Mouse (Mus musculus): ENCODE data around the gene Sart3.

Sart3 gene

DNA sequence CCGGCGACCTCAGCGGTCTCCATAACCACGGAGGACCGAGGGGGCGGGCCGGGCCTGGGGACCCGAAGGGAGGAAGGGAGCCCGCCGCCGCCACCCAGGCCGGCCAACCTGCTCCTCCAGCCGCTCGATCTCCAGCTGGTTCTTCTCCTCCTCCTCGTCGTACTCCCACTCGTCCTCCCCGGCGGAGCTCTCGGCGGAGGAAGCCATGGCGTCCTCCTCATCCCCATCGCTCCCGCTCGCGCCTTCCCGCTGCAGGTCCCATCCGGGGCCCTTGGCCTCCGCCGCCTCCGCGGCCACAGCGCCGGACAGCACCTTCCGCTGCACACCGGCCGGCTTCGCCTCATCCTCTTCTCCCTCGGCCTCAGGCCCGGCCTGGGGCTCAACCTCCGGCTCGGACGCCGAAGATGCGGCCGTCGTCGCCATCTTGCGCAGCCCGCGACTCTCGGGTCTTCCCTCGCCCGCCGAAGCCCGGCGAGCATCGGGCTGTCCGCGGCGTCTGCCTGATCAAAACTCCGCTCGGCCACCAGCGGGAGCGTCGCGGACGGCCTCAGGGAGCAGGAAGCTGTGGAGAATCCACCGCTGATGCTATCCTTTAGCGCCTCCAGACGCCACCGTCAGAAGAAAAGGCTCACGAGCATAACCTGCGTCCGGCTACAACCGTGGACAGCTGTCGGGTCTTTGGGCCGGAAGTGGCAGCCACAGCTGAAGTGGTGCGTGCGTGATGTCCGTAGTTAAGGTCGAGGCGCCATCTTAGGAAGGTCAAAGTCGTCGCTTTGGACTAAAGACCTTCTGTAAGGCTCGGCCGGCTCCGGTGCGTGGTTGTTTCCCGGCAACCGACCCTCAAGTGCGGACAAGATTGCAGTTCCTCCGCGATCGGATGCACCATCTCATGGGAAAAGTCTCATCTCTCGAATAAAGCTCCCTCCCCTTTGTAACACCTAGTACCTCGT lies 822 bp downstream of the Sart3 start:
- in situ Hi-C loops (cut with MboI, MseI), result loop anchor here (5.0 kb wide), 2 partner anchors 34 to 41 kb away; partner anchors contain the start of gene Ficd

DNA sequence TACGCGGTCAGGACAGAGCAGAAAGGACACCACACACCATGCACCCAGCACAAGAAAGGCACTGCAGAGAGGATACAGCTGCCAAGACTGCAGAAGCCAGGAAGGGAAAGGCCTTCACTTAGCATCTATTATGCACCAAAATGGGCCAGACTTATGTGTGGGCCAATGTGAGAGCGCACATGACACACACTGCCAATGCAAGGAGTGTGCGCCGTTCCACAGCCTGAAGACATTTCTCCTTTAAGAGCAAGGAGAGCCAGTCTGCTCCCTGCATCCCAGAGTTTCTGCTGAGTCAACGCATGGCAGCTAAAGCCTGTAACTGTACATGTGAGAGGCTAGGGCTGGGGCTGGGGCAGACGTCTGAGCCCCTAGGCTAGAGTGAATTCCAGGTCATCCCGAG lies 3.5 kb downstream of the Sart3 start:
- in situ Hi-C loops (cut with MboI, MseI), result no loop called here

DNA sequence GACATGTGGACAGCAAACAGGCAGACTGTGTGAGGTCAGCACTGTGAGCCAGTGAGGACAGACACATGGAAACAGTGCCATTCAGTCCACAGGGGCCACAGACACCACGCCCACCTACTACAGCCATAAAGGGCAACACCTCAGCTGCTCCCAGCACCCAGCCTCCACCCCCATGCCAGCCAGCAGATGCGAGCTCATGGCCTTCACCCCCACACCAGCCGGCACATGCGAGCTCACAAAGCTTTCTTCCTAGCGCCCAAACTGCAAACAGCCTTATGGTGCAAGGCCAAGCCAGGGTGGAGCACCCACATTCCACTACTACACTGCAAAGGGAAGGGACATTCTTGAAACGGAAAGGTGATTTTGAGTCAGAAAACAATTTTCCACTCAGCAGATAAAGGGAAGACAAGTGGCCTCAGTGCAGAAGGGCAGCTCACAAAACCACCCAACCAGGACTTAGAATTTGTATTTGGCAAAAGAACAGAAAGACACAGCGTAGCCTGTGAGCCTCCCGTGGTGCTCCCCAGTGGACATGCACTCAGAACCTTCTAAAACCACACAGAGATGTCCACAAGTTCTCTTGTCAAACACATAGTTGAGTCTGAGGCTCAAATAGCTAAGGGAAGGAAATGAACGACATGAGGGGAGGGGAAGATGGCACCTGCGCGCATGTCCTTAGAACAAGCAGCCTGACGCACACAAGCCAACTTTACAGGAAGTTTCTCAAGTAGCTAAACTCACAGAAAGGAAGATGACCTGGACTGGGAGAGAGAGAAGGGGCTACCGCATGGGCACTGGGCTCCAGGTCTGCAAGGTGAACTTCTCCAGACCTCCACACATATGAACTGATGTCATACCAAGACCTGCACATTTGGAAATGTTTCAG lies 6.4 kb downstream of the Sart3 start:
- in situ Hi-C loops (cut with MboI, MseI), result no loop called here

DNA sequence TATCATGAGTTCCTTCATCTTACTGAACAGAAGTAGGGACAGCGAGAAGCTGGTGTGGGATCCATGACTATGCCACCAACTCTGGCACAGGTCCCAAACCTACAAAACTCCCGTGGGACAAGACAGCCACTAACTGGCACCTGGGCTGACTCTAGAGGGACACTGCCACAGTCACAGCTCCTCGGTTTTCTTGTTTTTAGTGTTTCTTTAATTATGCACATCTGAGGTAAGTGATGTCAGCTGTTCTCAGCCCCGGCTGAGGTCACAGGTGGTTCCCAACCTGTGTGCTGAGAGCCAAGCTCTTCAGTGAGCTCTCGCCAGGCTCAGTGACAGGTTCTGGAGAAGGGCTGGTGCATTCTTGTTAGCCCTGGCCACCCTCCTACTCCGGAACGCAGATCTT lies 7.9 kb downstream of the Sart3 start:
- in situ Hi-C loops (cut with MboI, MseI), result no loop called here

DNA sequence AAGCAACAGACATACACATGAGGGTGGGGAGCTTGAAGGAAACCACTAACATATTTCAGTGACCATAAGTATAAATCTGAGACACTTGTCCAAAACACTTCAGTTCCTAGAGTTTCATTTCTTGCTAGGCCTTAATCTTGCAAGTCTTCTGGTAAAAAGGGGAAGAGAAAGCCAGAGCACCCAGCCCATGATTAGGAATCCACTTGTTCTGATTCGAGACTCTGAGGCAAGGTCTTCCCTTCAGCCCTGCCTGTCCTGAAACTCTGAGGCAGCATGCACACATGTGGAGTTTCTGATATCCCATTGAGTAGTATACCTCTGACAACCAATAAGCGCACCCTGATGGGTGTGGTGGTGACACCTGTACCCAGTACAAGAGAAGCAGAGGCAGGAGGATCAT lies 10.7 kb downstream of the Sart3 start:
- in situ Hi-C loops (cut with MboI, MseI), result no loop called here

DNA sequence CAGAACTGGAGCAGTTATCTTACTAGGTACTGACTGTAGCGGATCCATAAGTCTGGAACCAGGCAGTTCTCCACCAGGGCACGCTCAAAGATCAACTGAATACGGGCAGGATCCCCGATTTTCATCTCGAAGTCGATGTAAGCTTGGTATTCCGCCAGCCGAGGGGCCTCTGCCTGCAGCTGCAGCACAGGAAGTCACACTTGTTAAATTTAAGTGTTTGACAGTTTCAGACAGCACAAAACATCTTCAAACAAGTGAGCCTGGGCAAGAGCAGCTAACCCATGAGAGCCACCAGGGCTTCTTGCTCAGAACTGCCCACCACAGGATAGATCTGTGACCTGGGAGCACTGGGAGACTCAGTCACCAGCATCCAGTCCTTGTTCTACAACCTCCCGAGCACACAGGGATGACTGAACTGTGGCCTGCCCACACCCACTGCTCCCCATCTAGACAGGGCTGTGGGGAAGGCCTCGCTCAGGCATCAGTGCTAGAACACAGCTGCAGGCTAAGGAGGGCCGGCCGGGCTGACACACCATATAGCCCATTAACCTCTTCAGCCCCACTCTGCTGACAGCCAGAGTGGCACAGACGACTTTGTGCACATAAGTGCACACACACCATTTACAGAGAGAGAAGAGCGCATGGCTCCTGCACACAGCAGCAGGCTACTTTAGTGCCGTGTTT lies 16.8 kb downstream of the Sart3 start:
- in situ Hi-C loops (cut with MboI, MseI), result no loop called here

DNA sequence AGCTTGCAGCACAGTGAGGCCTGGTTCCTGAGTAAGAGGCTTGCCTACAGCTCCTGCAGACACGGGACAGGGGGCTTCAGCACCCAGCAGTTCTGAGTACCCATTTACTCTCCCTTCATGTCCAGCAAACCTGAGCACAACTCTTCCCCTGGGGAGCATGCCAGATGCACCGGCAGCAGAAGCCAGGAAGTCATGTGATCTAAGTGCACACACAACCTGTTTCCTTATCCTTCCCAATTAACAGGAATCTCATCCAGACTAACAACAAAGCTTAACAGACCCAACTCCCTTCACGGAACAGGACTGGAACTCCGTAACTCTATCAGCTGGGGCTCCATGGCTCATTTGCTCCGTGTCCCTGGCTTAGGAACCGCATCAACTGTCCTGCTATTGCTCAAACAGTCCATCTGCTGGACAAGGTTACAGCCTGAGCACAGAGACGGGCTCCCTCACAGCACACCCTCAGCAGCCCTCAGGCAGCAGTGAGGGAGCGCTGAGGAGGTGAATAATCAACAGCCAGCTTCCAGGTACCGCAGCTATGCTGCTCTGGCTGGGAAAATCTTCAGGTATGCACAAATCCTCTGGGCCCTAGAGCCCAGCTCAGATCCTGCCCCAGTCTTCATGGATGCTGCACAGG lies 20.7 kb downstream of the Sart3 start:
- in situ Hi-C loops (cut with MboI, MseI), result no loop called here

DNA sequence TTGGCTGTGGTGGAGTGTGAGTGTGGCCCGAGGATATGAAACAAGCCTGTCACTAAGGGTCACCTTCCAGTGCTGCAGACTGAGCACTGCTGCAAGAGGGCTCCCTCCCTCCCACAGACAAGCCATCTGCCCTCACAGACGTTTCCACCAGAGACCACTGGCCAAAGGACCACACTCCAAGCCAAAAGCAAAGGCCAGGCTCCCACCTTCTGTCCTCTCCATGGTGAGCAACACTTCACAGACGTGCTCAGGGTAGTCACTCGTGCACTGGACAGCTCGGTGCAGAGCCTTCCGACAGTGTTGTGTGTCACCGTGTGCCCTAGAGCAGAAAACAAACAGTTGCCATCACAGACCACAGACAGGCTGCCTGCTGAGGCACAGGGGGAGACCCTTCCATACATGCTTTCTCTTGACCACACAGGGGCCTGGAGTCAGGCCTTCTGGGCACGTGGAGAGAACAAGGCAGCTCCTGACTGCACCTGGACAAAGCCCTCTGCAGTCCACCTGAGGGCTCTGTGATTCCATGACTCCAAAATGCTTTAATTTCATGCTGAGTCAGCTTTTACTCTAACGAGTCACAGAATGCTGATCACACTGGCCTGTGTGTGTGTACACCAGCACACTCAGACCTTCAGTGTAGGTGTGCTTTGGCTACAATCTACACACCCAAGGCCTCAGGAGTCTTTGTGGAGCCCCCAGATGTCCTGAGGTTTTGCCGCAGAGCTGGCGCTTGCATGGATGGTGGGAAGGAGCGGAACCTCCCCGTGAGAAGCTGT lies 23.6 kb downstream of the Sart3 start:
- in situ Hi-C loops (cut with MboI, MseI), result no loop called here

DNA sequence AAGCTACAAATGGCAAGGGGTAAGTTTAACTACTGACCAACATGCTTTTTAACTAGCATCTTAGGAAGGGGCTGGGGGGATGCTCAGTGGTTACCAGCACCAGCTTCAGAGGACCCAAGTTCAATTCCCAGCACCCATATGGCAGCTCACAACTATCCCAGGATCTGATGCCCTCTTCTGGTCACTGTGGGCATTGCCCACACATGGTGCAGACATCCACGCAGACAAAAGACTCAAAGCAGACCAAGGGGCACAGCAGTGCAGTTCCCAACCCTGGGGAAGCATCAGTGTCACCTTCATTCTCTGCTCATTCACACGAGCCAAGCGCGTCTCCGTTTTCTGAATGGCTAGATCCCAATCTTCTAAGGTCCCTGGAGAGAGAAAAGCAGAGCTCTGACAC lies 24.7 kb downstream of the Sart3 start:
- in situ Hi-C loops (cut with MboI, MseI), result no loop called here

DNA sequence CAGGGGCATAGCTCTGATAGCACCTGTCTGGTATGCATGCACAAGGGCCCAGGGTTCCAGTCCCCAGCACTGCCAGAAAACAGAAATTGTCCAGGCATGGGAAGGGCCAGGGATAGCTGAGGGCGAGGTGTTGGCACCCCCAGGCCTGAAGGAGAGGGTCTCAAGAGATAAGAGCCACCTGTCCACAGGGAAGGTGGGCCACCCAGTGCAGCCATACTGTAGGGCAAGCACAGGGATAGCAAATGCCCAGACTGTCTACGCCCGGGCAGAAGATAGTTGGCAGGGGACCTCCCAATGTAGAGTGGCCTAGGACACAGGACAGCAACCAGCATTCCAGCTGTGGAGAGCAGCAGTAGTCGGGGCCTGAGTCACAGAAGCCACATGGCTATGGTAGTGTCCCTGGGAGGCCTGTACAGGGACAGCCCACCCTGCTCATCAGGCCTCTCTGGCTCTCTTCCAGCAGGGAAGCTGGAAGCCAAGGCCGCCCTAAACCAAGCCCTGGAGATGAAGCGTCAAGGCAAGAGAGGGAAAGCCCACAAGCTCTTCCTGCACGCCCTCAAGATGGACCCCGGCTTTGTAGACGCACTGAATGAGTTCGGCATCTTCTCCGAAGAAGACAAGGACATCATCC lies 34.6 kb downstream of the Sart3 start:
- in situ Hi-C loops (cut with MboI, MseI), result loop anchor here (5.0 kb wide), 1 partner anchor 35 kb away; the partner anchor contains the start of genes Iscu and Sart3

DNA sequence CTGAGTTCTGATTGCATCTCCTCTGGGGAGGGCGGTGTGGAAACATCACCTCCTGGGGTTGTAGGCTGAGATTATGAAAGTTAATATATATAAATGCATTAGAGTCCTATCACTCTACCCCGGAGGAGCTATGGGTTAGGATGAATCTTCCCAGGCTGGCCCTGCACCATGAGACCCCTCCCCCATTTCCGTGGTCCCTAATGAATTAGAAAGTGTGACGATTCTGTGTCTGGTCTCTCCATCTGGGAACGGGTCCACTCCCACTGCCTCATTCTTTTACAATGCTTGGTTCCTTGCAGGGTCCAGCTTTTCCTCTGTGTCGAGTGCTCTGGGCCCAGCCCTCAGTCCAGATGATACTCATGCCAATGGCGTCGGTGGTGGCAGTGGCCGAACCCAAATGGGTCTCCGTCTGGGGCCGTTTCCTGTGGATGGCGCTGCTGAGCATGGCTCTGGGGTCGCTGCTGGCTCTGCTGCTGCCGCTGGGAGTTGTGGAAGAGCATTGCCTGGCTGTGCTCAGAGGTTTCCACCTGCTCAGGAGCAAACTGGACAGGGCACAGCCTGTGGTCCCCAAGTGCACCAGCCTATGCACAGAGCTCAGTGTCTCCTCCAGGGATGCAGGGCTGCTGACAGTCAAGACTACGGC lies 35.7 kb downstream of the Sart3 start:
- in situ Hi-C loops (cut with MboI, MseI), result loop anchor here (5.0 kb wide), 1 partner anchor 36 kb away; the partner anchor contains the start of genes Iscu and Sart3

DNA sequence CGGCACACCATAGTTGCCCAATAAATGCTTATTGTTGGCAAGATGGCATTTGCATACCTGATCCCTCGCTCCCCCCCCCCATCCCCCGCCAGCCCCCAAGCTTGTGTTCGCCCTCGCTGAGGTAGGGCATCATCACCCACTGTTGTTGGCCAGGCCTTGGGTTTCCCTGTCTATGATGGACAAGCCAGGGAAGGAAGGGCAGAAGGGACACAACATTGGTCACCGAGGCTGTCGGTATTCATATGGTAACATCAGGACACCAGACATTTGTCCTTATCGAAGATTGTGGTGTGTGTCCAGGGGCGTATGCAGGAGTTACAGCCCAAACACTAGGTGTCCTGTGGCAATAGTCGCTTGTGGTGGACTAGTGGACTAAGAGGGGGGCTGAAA lies 36.2 kb downstream of the Sart3 start:
- in situ Hi-C loops (cut with MboI, MseI), result loop anchor here (5.0 kb wide), 1 partner anchor 36 kb away; the partner anchor contains the start of genes Iscu and Sart3

DNA sequence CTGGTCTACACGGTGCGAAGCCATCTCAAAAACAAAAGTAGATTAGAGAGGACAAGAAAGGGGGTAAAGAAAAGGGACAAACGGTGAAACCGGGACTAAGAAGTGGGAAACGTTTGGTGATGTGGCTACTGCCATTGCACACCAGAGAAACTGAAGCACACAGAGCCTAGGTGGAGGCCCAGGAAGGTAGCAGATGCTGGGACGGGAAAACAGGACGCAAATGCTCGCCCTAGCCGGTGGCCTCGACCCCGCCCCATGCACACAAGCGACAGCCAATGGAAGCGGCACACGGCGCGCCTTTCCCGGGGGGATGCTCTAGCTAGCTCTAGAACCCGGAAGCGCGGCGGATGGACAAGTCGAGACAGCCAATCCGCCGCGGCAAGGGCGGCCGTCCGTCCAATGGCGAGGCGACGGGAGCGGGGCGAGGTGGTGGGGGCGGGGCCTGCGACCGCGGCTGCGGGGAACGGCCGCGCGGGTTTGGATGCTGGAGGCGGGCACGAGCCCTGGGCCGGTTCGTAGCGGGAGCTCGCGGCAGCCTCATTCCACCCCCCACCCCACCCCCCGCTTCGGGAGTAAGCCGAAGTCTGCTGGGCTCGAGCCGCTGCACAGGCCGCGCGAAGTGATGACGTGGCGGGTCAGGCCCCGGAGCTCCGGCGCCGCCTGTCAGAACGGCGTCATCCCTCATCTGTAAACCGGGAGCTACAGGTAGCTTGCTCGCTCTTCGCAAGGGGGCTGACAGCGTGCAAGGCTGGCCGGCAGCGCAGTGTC lies 36.8 kb downstream of the Sart3 start, which contains the start of gene Ficd:
Ficd (plus strand) TSS at position 459 of the 768 bp plus-strand sequence.
- in situ Hi-C loops (cut with MboI, MseI), result loop anchor here (5.0 kb wide), 1 partner anchor 37 kb away; the partner anchor contains the start of genes Iscu and Sart3

DNA sequence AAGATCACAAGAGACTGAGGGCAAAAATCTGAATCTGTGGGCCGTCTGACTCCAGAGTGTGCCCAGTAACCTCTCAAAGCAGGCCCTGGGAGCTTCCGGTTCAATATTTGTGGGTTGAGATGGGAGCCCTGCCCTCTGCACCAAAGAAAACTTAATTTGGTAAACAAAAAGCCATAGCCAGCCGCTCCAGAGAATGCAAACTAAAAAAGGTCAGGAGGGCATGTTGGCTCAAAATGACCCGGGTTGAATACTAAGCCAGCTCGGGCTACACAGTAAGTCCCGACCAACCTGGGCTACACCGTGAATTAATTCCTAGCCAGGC lies 37.3 kb downstream of the Sart3 start:
- in situ Hi-C loops (cut with MboI, MseI), result loop anchor here (5.0 kb wide), 1 partner anchor 37 kb away; the partner anchor contains the start of genes Iscu and Sart3

DNA sequence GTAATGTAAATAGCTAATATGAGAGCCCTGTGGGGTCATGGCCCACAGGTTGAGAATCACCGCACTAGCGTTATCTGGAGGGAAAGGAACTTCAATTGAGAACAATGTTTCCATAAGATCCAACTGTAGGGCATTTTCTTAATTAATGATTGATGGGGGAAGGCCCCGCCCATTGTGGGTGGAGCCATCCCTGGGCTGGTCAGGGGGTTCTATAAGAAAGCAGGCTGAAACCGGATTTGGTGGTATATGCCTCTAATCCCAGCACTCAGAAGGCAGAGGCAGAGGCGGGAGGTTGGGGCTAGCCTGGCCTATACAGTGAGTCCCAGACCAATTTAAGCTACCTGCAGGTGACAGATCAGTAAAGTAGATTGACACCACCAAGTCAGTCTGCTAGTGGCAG lies 37.9 kb downstream of the Sart3 start:
- in situ Hi-C loops (cut with MboI, MseI), result no loop called here

DNA sequence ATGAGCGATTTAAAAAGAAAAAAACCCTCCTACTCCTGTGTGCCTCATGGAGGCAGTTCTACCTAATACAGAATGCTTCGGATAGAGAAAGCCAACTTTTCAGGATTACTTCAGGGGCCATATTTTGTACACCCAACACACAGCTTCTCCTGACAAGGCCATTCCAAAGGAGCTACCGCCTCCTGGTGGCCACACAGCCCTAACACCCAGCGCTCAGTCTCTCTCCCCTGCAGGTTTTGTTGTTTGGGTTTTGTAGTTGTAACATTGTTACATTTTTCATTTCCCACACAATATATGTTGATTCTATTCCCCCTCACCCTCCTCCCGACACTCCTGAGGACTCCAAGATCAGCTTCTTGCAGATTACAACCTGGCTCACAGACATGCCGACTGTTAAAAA lies 40.1 kb downstream of the Sart3 start:
- in situ Hi-C loops (cut with MboI, MseI), result no loop called here

DNA sequence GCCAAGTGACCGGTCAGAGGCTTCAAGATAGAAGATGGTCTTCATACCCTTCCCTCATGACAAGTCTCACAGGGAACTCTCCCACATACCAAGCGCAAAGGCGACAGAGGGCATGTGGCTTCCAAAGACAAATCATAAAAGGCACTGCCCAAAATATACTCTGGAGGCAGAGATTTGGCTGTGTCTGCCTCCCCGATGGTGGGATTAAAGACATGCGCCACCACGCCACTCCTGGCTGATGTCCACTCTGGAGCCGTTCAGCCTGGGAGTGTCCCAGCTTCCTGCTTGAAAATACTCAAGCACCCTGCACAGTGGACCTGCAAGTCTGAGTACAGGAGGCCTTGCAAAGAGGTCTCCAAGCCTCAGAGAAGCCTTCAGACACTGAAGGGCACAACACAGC lies 41.1 kb downstream of the Sart3 start:
- in situ Hi-C loops (cut with MboI, MseI), result no loop called here

DNA sequence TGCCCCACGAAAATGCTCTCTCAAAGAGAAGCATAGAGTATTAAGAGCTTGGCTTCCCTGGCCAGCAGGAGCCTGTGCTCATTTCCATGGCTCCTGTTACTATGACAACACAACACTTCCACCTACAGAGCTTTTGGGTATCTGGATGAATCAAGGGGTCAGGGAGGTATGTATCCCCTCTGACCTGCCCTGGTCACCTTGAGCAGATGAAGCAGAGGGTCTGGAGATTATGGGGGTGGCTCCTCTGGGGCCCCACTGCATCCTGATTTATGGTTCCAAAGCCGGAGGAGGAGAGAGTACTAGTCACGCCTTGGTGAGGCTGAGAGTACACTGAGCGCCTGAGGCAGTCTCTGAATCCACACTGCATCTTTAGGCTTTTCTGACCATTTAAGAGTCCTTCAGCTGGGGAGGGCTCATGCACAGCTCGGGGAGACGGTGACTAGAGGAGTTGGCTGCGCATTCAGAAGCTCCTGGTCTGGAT lies 41.6 kb downstream of the Sart3 start:
- in situ Hi-C loops (cut with MboI, MseI), result no loop called here
